Mouse (Mus musculus): Measurements from ENCODE around the gene Adam6b.

DNA sequence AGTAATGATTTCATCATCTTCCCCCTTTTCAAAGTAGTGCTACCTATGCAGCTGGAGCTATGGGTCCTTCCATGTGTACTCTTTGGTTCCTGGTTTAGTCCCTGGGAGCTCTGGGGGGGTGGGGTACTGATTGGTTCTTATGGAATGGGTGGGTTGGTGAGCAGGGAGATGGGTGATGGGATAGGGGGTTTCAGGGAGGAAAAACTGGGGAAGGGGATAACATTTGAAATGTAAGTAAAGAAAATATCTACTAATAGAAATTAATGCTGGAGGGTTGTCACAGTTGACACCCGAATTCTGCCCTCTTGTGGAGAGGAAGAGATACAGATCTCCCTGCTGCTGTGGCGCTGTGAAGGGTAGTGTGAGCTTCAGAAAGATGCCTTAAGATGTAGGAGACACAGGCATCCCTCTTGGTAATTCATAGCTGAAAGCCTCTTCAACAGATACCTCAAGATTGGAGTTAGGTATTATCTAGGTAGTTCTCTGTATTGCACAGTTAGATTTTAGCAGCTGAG is 4.3 kb upstream of the Adam6b start:
- no peak for TF ChIP-seq CTCF (IDR thresholded peaks at IDR 0.05; ENCODE audit: extremely low read depth, insufficient read depth, insufficient read length, insufficient replicate concordance)
- no peak for TF ChIP-seq POLR2A (IDR thresholded peaks at IDR 0.05; ENCODE audit: low read depth, low read length)

Data from spleen, adult 2 months (tissue).